Mouse (Mus musculus): ENCODE data around the gene Atp12a. TPM values are rescaled to one million over a fixed set of nuclear protein-coding genes. Genes with fewer than 3 reads are reported as not detected.

The Atp12a gene
- polyA plus RNA-seq, 1 experiment from 2014 or later = not detected

GRCm38 (mm10) chr14:56337075-56337474 is 27.8 kb upstream of the Atp12a start:
- 29% methylated on average over 9 of the region's 9 CpGs for WGBS
- Histone ChIP-seq H3K9me3 (ENCODE audit: control insufficient read depth, low read length) (no peaks in the 10 kb centered on the region), H3K4me1 (ENCODE audit: control insufficient read depth in 2 of 2, insufficient read depth in 2 of 2, low read length in 2 of 2) (peaks cover 0 to 2% of the 10 kb centered on the region in 2 experiments; a peak in 1 of 4 replicates), H3K36me3 (ENCODE audit: control insufficient read depth, insufficient read depth, low read length) (no peaks in the 10 kb centered on the region), H3K27me3 (ENCODE audit: control insufficient read depth, insufficient read depth, low read length) (no peaks in the 10 kb centered on the region), H3K9ac (ENCODE audit: low read length) (no peak overlapping the region), H3K4me2 (ENCODE audit: low read length) (no peak overlapping the region), H3K4me3 (ENCODE audit: control insufficient read depth in 1 of 2, insufficient read depth in 1 of 2, low read depth in 1 of 2, low read length in 2 of 2) (no peak overlapping the region), H3K27ac (replicated peaks in 1 of 2; ENCODE audit: control insufficient read depth in 1 of 2, insufficient read depth in 1 of 2, low read depth in 2 of 2, low read length in 2 of 2) (no peak overlapping the region)
- ATAC-seq (ENCODE audit: insufficient number of reproducible peaks, insufficient read depth, low FRiP score, low read depth) = no peak

GRCm38 (mm10) chr14:56337696-56338095 is 27.2 kb upstream of the Atp12a start:
- no peak overlapping the region for H3K27ac ChIP-seq (replicated peaks in 1 of 2; ENCODE audit: control insufficient read depth in 1 of 2, insufficient read depth in 1 of 2, low read depth in 2 of 2, low read length in 2 of 2)
- no peak overlapping the region for H3K9ac ChIP-seq (ENCODE audit: low read length)
- no peaks in the 10 kb centered on the region for H3K27me3 ChIP-seq (ENCODE audit: control insufficient read depth, insufficient read depth, low read length)
- H3K9me3 ChIP-seq (ENCODE audit: control insufficient read depth, low read length) = no peaks in the 10 kb centered on the region
- H3K4me1 ChIP-seq (ENCODE audit: control insufficient read depth in 2 of 2, insufficient read depth in 2 of 2, low read length in 2 of 2) = peaks cover 0 to 2% of the 10 kb centered on the region in 2 experiments; a peak in 1 of 4 replicates
- H3K4me2 ChIP-seq (ENCODE audit: low read length) = no peak overlapping the region
- ATAC-seq (ENCODE audit: insufficient number of reproducible peaks, insufficient read depth, low FRiP score, low read depth) = no peak
- H3K36me3 ChIP-seq (ENCODE audit: control insufficient read depth, insufficient read depth, low read length) = no peaks in the 10 kb centered on the region
- no peak overlapping the region for H3K4me3 ChIP-seq (ENCODE audit: control insufficient read depth in 1 of 2, insufficient read depth in 1 of 2, low read depth in 1 of 2, low read length in 2 of 2)
- 82% methylated on average over 2 of the region's 2 CpGs for WGBS

GRCm38 (mm10) chr14:56338882-56339442 is 25.9 kb upstream of the Atp12a start:
- WGBS = 72% methylated on average over 7 of the region's 7 CpGs
- Histone ChIP-seq H3K4me3 (ENCODE audit: control insufficient read depth in 1 of 2, insufficient read depth in 1 of 2, low read depth in 1 of 2, low read length in 2 of 2) (no peak overlapping the region), H3K27me3 (ENCODE audit: control insufficient read depth, insufficient read depth, low read length) (no peaks in the 10 kb centered on the region), H3K4me1 (ENCODE audit: control insufficient read depth in 2 of 2, insufficient read depth in 2 of 2, low read length in 2 of 2) (peaks cover 0 to 2% of the 10 kb centered on the region in 2 experiments; a peak in 1 of 4 replicates), H3K9ac (ENCODE audit: low read length) (no peak overlapping the region), H3K27ac (replicated peaks in 1 of 2; ENCODE audit: control insufficient read depth in 1 of 2, insufficient read depth in 1 of 2, low read depth in 2 of 2, low read length in 2 of 2) (no peak overlapping the region), H3K4me2 (ENCODE audit: low read length) (no peak overlapping the region), H3K36me3 (ENCODE audit: control insufficient read depth, insufficient read depth, low read length) (no peaks in the 10 kb centered on the region), H3K9me3 (ENCODE audit: control insufficient read depth, low read length) (no peaks in the 10 kb centered on the region)
- ATAC-seq (ENCODE audit: insufficient number of reproducible peaks, insufficient read depth, low FRiP score, low read depth) = no peak

- Histone ChIP-seq H3K4me3 (ENCODE audit: control insufficient read depth in 1 of 2, insufficient read depth in 1 of 2, low read depth in 1 of 2, low read length in 2 of 2) (no peak overlapping the region), H3K4me1 (ENCODE audit: control insufficient read depth in 2 of 2, insufficient read depth in 2 of 2, low read length in 2 of 2) (peaks cover 0 to 6% of the 10 kb centered on the region in 2 experiments; a peak in 1 of 4 replicates), H3K4me2 (ENCODE audit: low read length) (no peak overlapping the region), H3K36me3 (ENCODE audit: control insufficient read depth, insufficient read depth, low read length) (no peaks in the 10 kb centered on the region), H3K27ac (replicated peaks in 1 of 2; ENCODE audit: control insufficient read depth in 1 of 2, insufficient read depth in 1 of 2, low read depth in 2 of 2, low read length in 2 of 2) (no peak overlapping the region), H3K27me3 (ENCODE audit: control insufficient read depth, insufficient read depth, low read length) (no peaks in the 10 kb centered on the region), H3K9ac (ENCODE audit: low read length) (no peak overlapping the region), H3K9me3 (ENCODE audit: control insufficient read depth, low read length) (no peaks in the 10 kb centered on the region)
- ATAC-seq (ENCODE audit: insufficient number of reproducible peaks, insufficient read depth, low FRiP score, low read depth) = no peak
- WGBS = 71% methylated on average over 3 of the region's 3 CpGs
Measured at GRCm38 (mm10) chr14:56348704-56349103, 16.2 kb upstream of the Atp12a start.

- H3K4me1 ChIP-seq (ENCODE audit: control insufficient read depth in 2 of 2, insufficient read depth in 2 of 2, low read length in 2 of 2) = peaks cover 0 to 6% of the 10 kb centered on the region in 2 experiments; a peak in 1 of 4 replicates
- no peak overlapping the region for H3K4me2 ChIP-seq (ENCODE audit: low read length)
- WGBS = 79% methylated on average over 2 of the region's 2 CpGs
- no peaks in the 10 kb centered on the region for H3K27me3 ChIP-seq (ENCODE audit: control insufficient read depth, insufficient read depth, low read length)
- H3K36me3 ChIP-seq (ENCODE audit: control insufficient read depth, insufficient read depth, low read length) = no peaks in the 10 kb centered on the region
- no peak overlapping the region for H3K4me3 ChIP-seq (ENCODE audit: control insufficient read depth in 1 of 2, insufficient read depth in 1 of 2, low read depth in 1 of 2, low read length in 2 of 2)
- no peak overlapping the region for H3K27ac ChIP-seq (replicated peaks in 1 of 2; ENCODE audit: control insufficient read depth in 1 of 2, insufficient read depth in 1 of 2, low read depth in 2 of 2, low read length in 2 of 2)
- ATAC-seq (ENCODE audit: insufficient number of reproducible peaks, insufficient read depth, low FRiP score, low read depth) = no peak
- no peak overlapping the region for H3K9ac ChIP-seq (ENCODE audit: low read length)
- no peaks in the 10 kb centered on the region for H3K9me3 ChIP-seq (ENCODE audit: control insufficient read depth, low read length)
Measured at GRCm38 (mm10) chr14:56349541-56349940, 15.3 kb upstream of the Atp12a start.

- Histone ChIP-seq H3K27ac (replicated peaks in 1 of 2; ENCODE audit: control insufficient read depth in 1 of 2, insufficient read depth in 1 of 2, low read depth in 2 of 2, low read length in 2 of 2) (no peak overlapping the region), H3K9me3 (ENCODE audit: control insufficient read depth, low read length) (no peaks in the 10 kb centered on the region), H3K4me3 (ENCODE audit: control insufficient read depth in 1 of 2, insufficient read depth in 1 of 2, low read depth in 1 of 2, low read length in 2 of 2) (no peak overlapping the region), H3K4me1 (ENCODE audit: control insufficient read depth in 2 of 2, insufficient read depth in 2 of 2, low read length in 2 of 2) (peaks cover 0 to 6% of the 10 kb centered on the region in 2 experiments; a peak in 1 of 4 replicates), H3K27me3 (ENCODE audit: control insufficient read depth, insufficient read depth, low read length) (no peaks in the 10 kb centered on the region), H3K9ac (ENCODE audit: low read length) (no peak overlapping the region), H3K36me3 (ENCODE audit: control insufficient read depth, insufficient read depth, low read length) (no peaks in the 10 kb centered on the region), H3K4me2 (ENCODE audit: low read length) (no peak overlapping the region; the same call in 1 of the 2 replicates)
- no peak for ATAC-seq (ENCODE audit: insufficient number of reproducible peaks, insufficient read depth, low FRiP score, low read depth)
- WGBS = 21% methylated on average over 17 of the region's 17 CpGs
Measured at GRCm38 (mm10) chr14:56351959-56352660, 12.8 kb upstream of the Atp12a start.

- WGBS = 53% methylated on average over 3 of the region's 3 CpGs
- no peak for ATAC-seq (ENCODE audit: insufficient number of reproducible peaks, insufficient read depth, low FRiP score, low read depth)
- H3K4me3 ChIP-seq (ENCODE audit: control insufficient read depth in 1 of 2, insufficient read depth in 1 of 2, low read depth in 1 of 2, low read length in 2 of 2) = no peak overlapping the region
- H3K4me2 ChIP-seq (ENCODE audit: low read length) = no peak overlapping the region
- no peaks in the 10 kb centered on the region for H3K9me3 ChIP-seq (ENCODE audit: control insufficient read depth, low read length)
- no peak overlapping the region for H3K9ac ChIP-seq (ENCODE audit: low read length)
- H3K27ac ChIP-seq (replicated peaks in 1 of 2; ENCODE audit: control insufficient read depth in 1 of 2, insufficient read depth in 1 of 2, low read depth in 2 of 2, low read length in 2 of 2) = no peak overlapping the region
- no peaks in the 10 kb centered on the region for H3K36me3 ChIP-seq (ENCODE audit: control insufficient read depth, insufficient read depth, low read length)
- peaks cover 0 to 6% of the 10 kb centered on the region in 2 experiments; a peak in 1 of 4 replicates for H3K4me1 ChIP-seq (ENCODE audit: control insufficient read depth in 2 of 2, insufficient read depth in 2 of 2, low read length in 2 of 2)
- H3K27me3 ChIP-seq (ENCODE audit: control insufficient read depth, insufficient read depth, low read length) = no peaks in the 10 kb centered on the region; the same call in 1 of the 2 replicates
Measured at GRCm38 (mm10) chr14:56354803-56355202, 10.1 kb upstream of the Atp12a start.

Data from heart, embryonic 14.5 days (tissue).